Mouse (Mus musculus) megakaryocyte, embryonic 14.5 days (primary cell): Measurements from ENCODE around the gene Nek11.

Source experiments
- FLI1 ChIP-seq: IDR thresholded peaks from 2 replicates; pipeline ENCODE4 v1.6.1; 2012; ENCODE audit warnings: low read length, inconsistent platforms, mixed read lengths
- GATA1 ChIP-seq: IDR thresholded peaks from 3 replicates; pipeline ENCODE4 v1.6.1; 2012; ENCODE audit warnings: mixed read lengths, low read length, inconsistent platforms, borderline replicate concordance

DNA sequence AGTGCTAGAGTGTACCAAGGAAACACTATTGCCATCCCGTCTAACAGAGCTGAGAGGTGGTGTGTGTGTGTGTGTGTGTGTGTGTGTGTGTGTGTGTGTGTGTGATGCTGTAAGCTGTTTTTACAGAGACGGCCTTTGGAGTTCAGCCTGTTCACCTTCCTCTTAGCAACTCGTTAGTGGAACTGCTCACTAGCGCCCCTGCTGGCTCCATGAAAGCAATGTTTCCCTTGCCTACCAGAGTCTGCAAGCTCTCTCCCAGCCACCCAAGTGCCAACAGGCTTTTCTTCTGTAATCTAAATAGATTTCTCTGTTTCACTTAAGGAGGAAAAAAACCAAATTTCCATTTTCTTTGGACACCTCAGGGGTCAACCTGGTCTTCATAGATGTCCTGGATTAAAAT is 112.6 kb downstream of the Nek11 start:
- TF ChIP-seq GATA1 (no peak), FLI1 (no peak)
